Mouse (Mus musculus) embryonic fibroblast, embryonic 13.5 days (primary cell): Measurements from ENCODE around the gene 1110002E22Rik.

Experiments
- CTCF ChIP-seq: IDR thresholded peaks from 2 replicates; pipeline ENCODE4 v1.5.1; 2011; ENCODE audit warnings: mild to moderate bottlenecking, control low read depth, low read length, moderate library complexity, borderline replicate concordance; ENCODE audit not compliant: insufficient read depth
- POLR2A ChIP-seq: IDR thresholded peaks from 2 replicates; pipeline ENCODE4 v1.6.1; 2011; ENCODE audit warnings: low read depth, mild to moderate bottlenecking, control low read depth, low read length, moderate library complexity

- TF ChIP-seq CTCF (no peak), POLR2A (no peak)
Measured at GRCm38 (mm10) chr3:138041591-138042301, 23.1 kb upstream of the 1110002E22Rik start.
